Mouse (Mus musculus) embryonic facial prominence, embryonic 15.5 days (tissue): Measurements from ENCODE around the gene Gm9733. TPM values are rescaled to one million over a fixed set of nuclear protein-coding genes. Genes with fewer than 3 reads are reported as not detected.

Experiments
- polyA plus RNA-seq: library from polyadenylated mRNA; unstranded; fragments of >200 nt; fragmentation: Nextera tagmentation; extraction: Ambion mirVana; gene quantifications from 2 replicates; pipeline ENCODE4 v1.2.1, GENCODE M21; 2015

Gm9733 gene
- polyA plus RNA-seq, 1 experiment from 2014 or later, result not detected

Other genes starting within 250 kb of the Gm9733 start
- gene Sirpb1a, start 94.2 kb upstream of the Gm9733 start, polyA plus RNA-seq, result not detected in 2 replicates
- 0.12 and 0.29 TPM in 2 replicates for gene Sirpb1b, start 242.8 kb upstream of the Gm9733 start, polyA plus RNA-seq